Mouse (Mus musculus) intestine, postnatal 0 days (tissue): ENCODE results near the gene Ssb. TPM values are rescaled to one million over a fixed set of nuclear protein-coding genes. Genes with fewer than 3 reads are reported as not detected.

Experiments
- ATAC-seq: fragments of 200-750 bp; cut with Nextera tagmentation; 2 replicates; pipeline ENCODE4 v1.8.0; 2017; ENCODE audit warnings: mild to moderate bottlenecking, moderate TSS enrichment, moderate library complexity
- H3K27ac ChIP-seq: fragments of 300-500 bp; sonication (generic); 2 replicates; pipeline ENCODE4 v1.5.1; 2014; ENCODE audit warnings: mild to moderate bottlenecking, low read depth, low read length, moderate library complexity
- H3K27me3 ChIP-seq: fragments of 300-500 bp; sonication (generic); replicated peaks from 2 replicates; pipeline ENCODE4 v1.6.1; 2014; ENCODE audit warnings: low read length, mixed read lengths; ENCODE audit not compliant: control insufficient read depth, insufficient read depth
- H3K36me3 ChIP-seq: fragments of 300-500 bp; sonication (generic); 2 replicates; pipeline ENCODE4 v1.6.1; 2014; ENCODE audit warnings: mild to moderate bottlenecking, moderate library complexity; ENCODE audit not compliant: control insufficient read depth, insufficient read depth
- H3K4me1 ChIP-seq: fragments of 300-500 bp; sonication (generic); replicated peaks from 2 replicates; pipeline ENCODE4 v1.6.1; 2014; ENCODE audit warnings: antibody characterized with exemption, low read length, mixed read lengths; ENCODE audit not compliant: control insufficient read depth, insufficient read depth
- H3K4me2 ChIP-seq: fragments of 300-500 bp; sonication (generic); replicated peaks from 2 replicates; pipeline ENCODE4 v1.6.1; 2014; ENCODE audit warnings: low read depth, mild to moderate bottlenecking, moderate library complexity
- H3K4me3 ChIP-seq: fragments of 300-500 bp; sonication (generic); 2 replicates; pipeline ENCODE4 v1.5.1; 2014; ENCODE audit warnings: low read depth, low read length
- H3K9ac ChIP-seq: fragments of 300-500 bp; sonication (generic); 2 replicates; pipeline ENCODE4 v1.6.1; 2014; ENCODE audit warnings: mild to moderate bottlenecking, low read depth, low read length
- H3K9me3 ChIP-seq: fragments of 300-500 bp; sonication (generic); 2 replicates; pipeline ENCODE4 v1.6.1; 2016; ENCODE audit warnings: mixed run types; ENCODE audit not compliant: control insufficient read depth
- CTCF ChIP-seq: sonication (generic); IDR thresholded peaks from 2 replicates; pipeline ENCODE4 v1.5.1; 2016; ENCODE audit warnings: low read depth, mild to moderate bottlenecking, control low read depth, antibody characterized with exemption, moderate library complexity
- WGBS: fragments of 180-500 bp; shearing (Covaris S2); extraction: QIAGEN DNeasy Blood & Tissue Kit; methylation state at CpG from one replicate; pipeline ENCODE4 v1.1.7; 2014; 5-methylcytosine and 5-hydroxymethylcytosine counted together
- polyA plus RNA-seq: library from polyadenylated mRNA; unstranded; fragments of >200 nt; fragmentation: Nextera tagmentation; extraction: Ambion mirVana; gene quantifications from 2 replicates; pipeline ENCODE4 v1.2.1, GENCODE M21; 2015

The Ssb gene
- 189 and 192 TPM in 2 replicates for polyA plus RNA-seq

- Histone ChIP-seq H3K9ac (peak within 1 kb of the TSS; percentile 87), H3K27me3 (no peaks in the 10 kb centered on the region), H3K9me3 (no peaks in the 10 kb centered on the region), H3K27ac (peak within 1 kb of the TSS; percentile 86), H3K4me1 (no peaks in the 10 kb centered on the region), H3K4me3 (peak within 1 kb of the TSS; percentile 97), H3K4me2 (peak within 1 kb of the TSS; percentile 67), H3K36me3 (no peaks in the 10 kb centered on the region; the same call in 1 of the 2 replicates)
- no peak for TF ChIP-seq CTCF
- under 1% methylated on average over 66 of the region's 66 CpGs for WGBS
- peak; percentile 93 for ATAC-seq
Observed at GRCm38 (mm10) chr2:69861485-69862091, at the start of gene Ssb. Ssb (plus strand) TSS chr2:69861562.

DNA sequence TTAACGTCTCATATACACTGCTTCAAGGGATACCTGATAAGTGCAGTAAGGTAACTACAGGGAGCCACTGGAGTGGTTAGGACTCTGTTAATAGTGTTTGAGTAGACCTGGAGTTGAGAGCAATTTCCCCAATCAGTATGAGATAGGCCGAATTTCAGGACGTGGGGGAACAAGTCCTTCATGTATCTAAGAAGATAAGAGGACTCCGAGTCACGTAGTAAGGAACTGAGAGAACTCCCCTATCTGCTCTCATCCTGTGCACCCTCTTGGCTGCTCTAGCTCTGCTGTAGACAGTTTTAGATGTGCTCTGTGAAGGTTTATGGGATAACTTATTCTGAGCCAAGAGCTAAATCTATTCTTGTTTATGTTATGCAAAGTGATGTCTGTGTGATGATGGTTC is 44.8 kb upstream of the Ssb start:
- Histone ChIP-seq H3K4me1 (peaks cover 11% of the 10 kb centered on the region; the same call in 1 of the 2 replicates), H3K9ac (no peak overlapping the region), H3K4me3 (no peak overlapping the region), H3K4me2 (no peak overlapping the region), H3K9me3 (no peaks in the 10 kb centered on the region), H3K36me3 (no peaks in the 10 kb centered on the region), H3K27ac (no peak overlapping the region), H3K27me3 (no peaks in the 10 kb centered on the region)
- 25% methylated on average over 5 of the region's 5 CpGs for WGBS
- no peak for ATAC-seq
- TF ChIP-seq CTCF = no peak

DNA sequence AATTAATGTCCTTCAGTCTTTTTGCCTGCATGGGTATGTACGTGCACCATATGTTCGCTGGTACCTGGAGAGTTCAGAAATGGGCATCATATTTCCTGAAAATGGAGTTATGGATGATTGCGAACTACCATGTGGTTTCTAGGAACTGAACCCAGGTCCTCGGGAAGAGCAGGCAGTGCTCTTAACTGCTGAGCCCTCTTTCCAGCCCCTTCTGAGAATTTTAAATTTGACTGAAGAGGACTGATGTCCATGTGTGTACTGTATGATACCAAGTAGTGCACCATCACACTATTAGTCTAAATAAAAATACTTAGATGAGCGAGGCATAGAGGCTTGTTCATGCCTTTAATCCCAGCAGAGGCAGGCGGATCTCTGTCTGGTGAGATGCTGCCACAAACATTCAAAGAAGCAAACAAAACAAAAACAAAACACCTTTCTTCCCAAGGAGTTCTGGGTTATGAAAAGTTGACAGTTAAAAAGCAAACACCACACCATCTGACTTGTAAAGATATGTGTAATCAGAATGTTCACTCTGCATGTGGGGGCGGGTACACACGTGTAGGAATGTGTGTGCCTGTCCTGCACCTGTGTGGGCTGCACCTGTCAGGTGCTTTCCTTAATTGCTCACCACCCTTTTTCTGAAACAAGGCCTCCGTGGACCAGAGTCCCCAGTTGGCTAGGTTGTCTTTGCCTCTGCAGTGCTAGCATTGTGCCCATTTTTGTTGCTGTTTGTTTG is 42.8 kb upstream of the Ssb start:
- Histone ChIP-seq H3K27ac (no peak overlapping the region), H3K4me3 (no peak overlapping the region), H3K4me2 (no peak overlapping the region), H3K36me3 (no peaks in the 10 kb centered on the region), H3K27me3 (no peaks in the 10 kb centered on the region), H3K9ac (no peak overlapping the region), H3K9me3 (no peaks in the 10 kb centered on the region), H3K4me1 (peaks cover 11% of the 10 kb centered on the region; the same call in 1 of the 2 replicates)
- 72% methylated on average over 9 of the region's 9 CpGs for WGBS
- no peak for TF ChIP-seq CTCF
- peak; percentile 48 for ATAC-seq

- Histone ChIP-seq H3K9me3 (no peaks in the 10 kb centered on the region), H3K4me2 (no peak overlapping the region), H3K9ac (no peak overlapping the region), H3K27me3 (no peaks in the 10 kb centered on the region), H3K27ac (no peak overlapping the region), H3K4me1 (peaks cover 11% of the 10 kb centered on the region; the same call in 1 of the 2 replicates), H3K36me3 (no peaks in the 10 kb centered on the region), H3K4me3 (no peak overlapping the region)
- no peak for TF ChIP-seq CTCF
- WGBS = 44% methylated on average over 1 of the region's 1 CpGs
- no peak for ATAC-seq
Observed at GRCm38 (mm10) chr2:69820201-69820600, 41.2 kb upstream of the Ssb start.

- H3K27ac ChIP-seq = peak within 1 kb of the TSS; percentile 91
- 6% methylated on average over 8 of the region's 8 CpGs for WGBS
- peak within 1 kb of the TSS; percentile 97 for H3K4me2 ChIP-seq
- no peaks in the 10 kb centered on the region for H3K36me3 ChIP-seq
- no peak for TF ChIP-seq CTCF
- no peak for ATAC-seq
- H3K9ac ChIP-seq = peak within 1 kb of the TSS; percentile 88
- H3K27me3 ChIP-seq = no peaks in the 10 kb centered on the region
- H3K9me3 ChIP-seq = no peaks in the 10 kb centered on the region
- H3K4me3 ChIP-seq = peak within 1 kb of the TSS; percentile 83
- peaks cover 6% of the 10 kb centered on the region; the same call in 1 of the 2 replicates for H3K4me1 ChIP-seq
Observed at GRCm38 (mm10) chr2:69821711-69822110, 39.7 kb upstream of the Ssb start, which contains the start of gene Klhl23. Klhl23 (plus strand) TSS chr2:69821944.

GRCm38 (mm10) chr2:69822361-69823128 is 38.8 kb upstream of the Ssb start:
- peak overlapping the region; percentile 83 for H3K4me3 ChIP-seq
- H3K27me3 ChIP-seq = no peaks in the 10 kb centered on the region
- peak; percentile 34 for TF ChIP-seq CTCF
- H3K9me3 ChIP-seq = no peaks in the 10 kb centered on the region
- peaks cover 6% of the 10 kb centered on the region; the same call in 1 of the 2 replicates for H3K4me1 ChIP-seq
- H3K27ac ChIP-seq = peak overlapping the region; percentile 91
- H3K9ac ChIP-seq = peak overlapping the region; percentile 88
- ATAC-seq = peak; percentile 50
- WGBS = under 1% methylated on average over 55 of the region's 80 CpGs
- peak overlapping the region; percentile 97 for H3K4me2 ChIP-seq
- no peaks in the 10 kb centered on the region for H3K36me3 ChIP-seq
